Mouse (Mus musculus) limb, embryonic 15.5 days (tissue): ENCODE data around the gene Foxd2. TPM values are rescaled to one million over a fixed set of nuclear protein-coding genes. Genes with fewer than 3 reads are reported as not detected.

Experiments used
- ATAC-seq: fragments of 200-750 bp; cut with Nextera tagmentation; 2 replicates; pipeline ENCODE4 v1.8.0; 2017; ENCODE audit warnings: low read depth, moderate TSS enrichment; ENCODE audit not compliant: insufficient number of reproducible peaks, low FRiP score, low TSS enrichment
- H3K27ac ChIP-seq: fragments of 300-500 bp; sonication (generic); 2 replicates; pipeline ENCODE4 v1.5.1; 2015; ENCODE audit warnings: moderate library complexity, mild to moderate bottlenecking, inconsistent platforms
- H3K27me3 ChIP-seq: fragments of 300-500 bp; sonication (generic); 2 replicates; pipeline ENCODE4 v1.6.1; 2015; ENCODE audit warnings: inconsistent platforms
- H3K36me3 ChIP-seq: fragments of 300-500 bp; sonication (generic); 2 replicates; pipeline ENCODE4 v1.6.1; 2015; ENCODE audit warnings: inconsistent platforms
- H3K4me1 ChIP-seq: fragments of 300-500 bp; sonication (generic); 2 replicates; pipeline ENCODE4 v1.6.1; 2015; ENCODE audit warnings: inconsistent platforms
- H3K4me2 ChIP-seq: fragments of 300-500 bp; sonication (generic); 2 replicates; pipeline ENCODE4 v1.6.1; 2015; ENCODE audit warnings: mild to moderate bottlenecking, inconsistent platforms
- H3K4me3 ChIP-seq: fragments of 300-500 bp; sonication (generic); 2 replicates; pipeline ENCODE4 v1.5.1; 2015; ENCODE audit warnings: mild to moderate bottlenecking, inconsistent platforms
- H3K9ac ChIP-seq: fragments of 300-500 bp; sonication (generic); 2 replicates; pipeline ENCODE4 v1.6.1; 2015; ENCODE audit warnings: inconsistent platforms
- H3K9me3 ChIP-seq: fragments of 300-500 bp; sonication (generic); 2 replicates; pipeline ENCODE4 v1.6.1; 2016; ENCODE audit warnings: inconsistent platforms
- WGBS: fragments of 180-500 bp; shearing (Covaris S2); methylation state at CpG from one replicate; pipeline ENCODE4 v1.1.7; 2015; 5-methylcytosine and 5-hydroxymethylcytosine counted together
- polyA plus RNA-seq: library from polyadenylated mRNA; unstranded; fragments of >200 nt; fragmentation: Nextera tagmentation; extraction: Ambion mirVana; gene quantifications from 2 replicates; pipeline ENCODE4 v1.2.1, GENCODE M21; 2015

The Foxd2 gene
- polyA plus RNA-seq, 1 experiment from 2014 or later = 0.96 TPM

DNA sequence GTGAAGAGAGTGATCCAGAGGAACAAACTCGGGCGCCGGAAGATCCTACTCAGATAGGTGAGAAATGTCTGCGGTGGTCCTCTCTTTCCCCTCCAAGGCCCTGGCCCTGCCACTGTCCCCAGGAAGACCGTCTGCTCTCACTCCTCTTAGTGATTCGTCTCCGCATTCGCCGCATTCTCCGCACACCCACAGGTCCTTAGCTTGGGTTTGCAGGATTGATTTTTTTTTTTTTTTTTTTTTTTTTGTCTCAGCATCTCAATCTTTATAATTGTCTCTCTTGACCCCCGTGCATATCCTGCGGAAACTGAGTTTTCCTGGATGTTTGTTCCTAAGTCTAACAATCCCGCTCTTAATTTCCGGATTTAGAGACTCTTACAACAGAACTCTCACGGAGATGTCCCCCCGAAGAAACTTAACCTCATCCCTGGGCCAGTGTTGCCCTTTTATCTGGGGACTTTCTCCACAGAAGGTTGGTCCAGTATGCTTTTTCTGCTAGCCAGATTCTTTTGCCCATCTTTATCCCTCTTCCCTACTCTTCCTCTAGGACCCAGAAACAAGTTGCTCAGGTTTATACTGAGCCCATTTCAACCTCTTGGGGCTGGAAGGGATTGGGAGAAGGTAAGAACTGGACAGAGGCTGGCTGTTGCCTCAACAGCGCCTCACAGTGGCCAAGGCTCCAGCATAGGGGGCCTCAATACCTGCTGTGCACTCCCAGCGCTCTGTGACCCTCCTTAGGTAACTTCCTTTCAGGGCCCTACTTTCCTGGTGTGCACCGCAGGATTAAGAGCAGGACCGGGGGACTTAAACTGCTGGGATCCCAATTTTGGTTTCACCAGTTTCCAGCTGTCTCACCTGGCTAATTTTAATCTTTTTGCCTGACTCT lies 1.2 kb upstream of the Foxd2 start:
- WGBS = 4% methylated on average over 20 of the region's 20 CpGs
- peak overlapping the region; percentile 89 for H3K4me2 ChIP-seq
- H3K9me3 ChIP-seq = no peaks in the 10 kb centered on the region
- H3K36me3 ChIP-seq = no peaks in the 10 kb centered on the region
- peaks cover 98% of the 10 kb centered on the region for H3K27me3 ChIP-seq
- H3K4me3 ChIP-seq = peak overlapping the region; percentile 57
- ATAC-seq = no peak
- no peak overlapping the region for H3K27ac ChIP-seq
- peaks cover 31% of the 10 kb centered on the region for H3K4me1 ChIP-seq
- H3K9ac ChIP-seq = 0 out of 2 replicates have a peak overlapping the region, but pooled peaks have one; percentile 47

DNA sequence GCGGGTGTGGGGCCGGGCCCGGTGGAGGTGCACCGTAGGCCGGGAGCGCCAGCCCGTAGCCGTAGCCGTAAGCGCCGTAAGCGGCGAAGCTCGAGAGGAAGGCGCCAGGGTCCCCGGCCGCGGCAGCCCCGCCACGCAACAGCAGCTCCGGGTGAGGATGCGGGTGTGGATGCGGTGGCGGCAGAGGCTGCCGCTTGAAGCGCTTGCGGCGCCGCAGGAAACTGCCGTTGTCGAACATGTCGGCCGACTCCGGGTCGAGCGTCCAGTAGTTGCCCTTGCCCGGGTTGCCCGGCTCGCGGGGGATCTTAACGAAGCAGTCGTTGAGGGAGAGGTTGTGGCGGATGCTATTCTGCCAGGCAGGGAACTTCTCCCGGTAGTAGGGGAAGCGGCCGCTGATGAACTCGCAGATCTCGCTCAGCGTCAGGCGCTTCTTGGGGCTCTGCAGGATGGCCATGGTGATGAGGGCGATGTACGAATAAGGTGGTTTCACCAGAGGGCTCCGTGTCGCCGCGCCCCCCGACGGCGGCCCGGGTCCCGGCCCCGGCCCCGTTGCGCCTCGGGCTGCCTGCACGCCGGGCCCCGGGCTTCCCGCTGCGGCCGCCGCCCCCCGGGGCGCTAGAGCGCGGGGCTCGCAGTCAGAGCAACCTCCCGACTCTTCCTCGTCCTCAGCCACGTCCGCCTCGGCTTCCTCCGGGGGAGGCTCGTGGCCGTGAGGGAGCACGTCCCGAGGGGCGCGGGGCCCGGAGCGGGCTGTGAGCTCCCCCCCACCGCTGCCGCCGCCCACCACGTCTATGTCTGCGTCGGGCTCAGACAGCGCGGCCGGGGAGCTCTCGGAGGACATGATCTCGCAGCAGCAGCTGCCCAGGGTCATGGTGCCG lies 483 bp downstream of the Foxd2 start:
- ATAC-seq = no peak
- H3K36me3 ChIP-seq = no peaks in the 10 kb centered on the region
- H3K9ac ChIP-seq = peak overlapping the region; percentile 47
- H3K9me3 ChIP-seq = no peaks in the 10 kb centered on the region
- under 1% methylated on average over 99 of the region's 103 CpGs for WGBS
- peak overlapping the region; percentile 57 for H3K4me3 ChIP-seq
- peak overlapping the region; percentile 89 for H3K4me2 ChIP-seq
- H3K4me1 ChIP-seq = peaks cover 25% of the 10 kb centered on the region
- peaks cover 97% of the 10 kb centered on the region for H3K27me3 ChIP-seq
- H3K27ac ChIP-seq = peak overlapping the region; percentile 72

DNA sequence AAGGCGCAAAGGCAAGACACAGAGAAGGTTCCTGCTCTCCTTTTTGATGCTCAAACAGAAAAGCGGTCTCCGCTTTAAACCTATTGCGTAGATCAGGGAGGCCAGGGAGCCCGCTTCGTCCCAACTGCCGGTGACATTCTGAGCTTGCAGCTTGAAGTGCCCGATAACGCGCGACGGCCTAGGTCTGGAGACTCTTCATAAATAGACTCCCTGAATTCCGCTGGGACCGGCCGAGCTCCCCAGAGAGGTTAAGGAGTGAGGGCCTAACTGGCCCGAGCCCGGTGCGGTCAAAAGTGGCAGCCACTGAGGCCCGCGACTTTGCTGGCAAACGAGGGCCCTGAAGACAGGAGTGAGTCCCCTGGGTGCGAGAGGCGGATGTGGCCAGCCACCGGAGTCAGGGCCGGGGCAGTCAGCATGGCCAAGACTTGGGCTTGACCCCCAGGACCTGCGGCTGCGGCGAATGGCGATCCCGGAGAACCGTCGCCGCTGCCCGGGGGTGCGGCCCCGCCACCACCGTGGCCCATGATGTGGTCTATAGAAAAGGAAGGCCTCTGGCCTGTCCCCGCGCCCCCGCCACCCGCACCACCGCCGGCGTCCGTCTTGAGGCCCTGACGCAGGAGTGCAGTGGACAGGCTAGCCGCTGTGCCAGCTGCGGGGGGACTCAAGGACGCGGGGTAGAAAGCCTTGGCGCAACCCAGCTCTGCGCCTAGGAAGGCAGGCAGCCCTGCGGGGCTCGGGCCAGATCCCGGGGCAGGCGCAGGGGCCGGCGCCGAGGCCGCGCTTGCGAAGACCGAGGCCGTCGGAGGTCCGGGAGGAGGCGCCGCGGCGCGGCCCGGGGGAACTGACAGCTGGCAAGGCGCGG lies 1.4 kb downstream of the Foxd2 start:
- no peak overlapping the region for H3K27ac ChIP-seq
- H3K9me3 ChIP-seq = no peaks in the 10 kb centered on the region
- H3K36me3 ChIP-seq = no peaks in the 10 kb centered on the region
- ATAC-seq = no peak
- peak overlapping the region; percentile 89 for H3K4me2 ChIP-seq
- peaks cover 97% of the 10 kb centered on the region for H3K27me3 ChIP-seq
- WGBS = 3% methylated on average over 73 of the region's 74 CpGs
- H3K4me1 ChIP-seq = peaks cover 33% of the 10 kb centered on the region
- peak overlapping the region; percentile 47 for H3K9ac ChIP-seq
- H3K4me3 ChIP-seq = peak overlapping the region; percentile 57

DNA sequence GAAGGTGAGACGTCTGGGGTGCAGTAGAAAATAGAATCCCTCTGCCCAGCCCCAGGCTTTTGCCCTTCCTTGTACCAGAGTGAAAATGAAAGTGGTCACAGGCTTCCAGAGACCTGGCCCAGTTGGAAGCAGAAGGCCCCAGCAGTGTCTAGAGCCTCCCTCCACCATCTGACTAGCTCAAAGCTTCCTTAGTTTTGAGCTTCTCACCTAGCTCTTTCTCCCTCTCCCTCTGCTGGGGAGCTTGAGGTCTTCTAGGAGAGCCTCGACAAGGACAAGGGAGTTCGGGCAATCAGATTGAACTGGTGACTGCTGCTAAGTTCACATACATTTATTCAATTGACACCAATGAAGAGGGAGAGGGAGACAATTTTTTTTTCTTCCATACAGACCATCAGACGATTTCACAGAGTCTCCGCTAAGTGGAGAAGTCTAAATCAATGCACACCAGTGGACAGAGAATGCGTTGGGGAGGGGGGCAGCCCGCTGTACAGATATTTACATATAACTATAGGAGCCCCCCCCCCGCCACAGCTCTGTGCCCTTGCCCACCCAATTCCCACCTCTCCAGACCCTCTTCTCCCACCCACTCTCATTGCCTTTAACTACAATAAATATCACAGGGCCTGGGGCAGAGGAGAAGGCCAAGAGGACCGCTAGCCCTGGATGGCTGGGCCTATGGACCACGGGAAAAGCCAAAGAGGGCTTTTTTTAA lies 2.5 kb downstream of the Foxd2 start:
- H3K4me3 ChIP-seq = peak overlapping the region; percentile 57; the same call in 1 of the 2 replicates
- H3K27ac ChIP-seq = no peak overlapping the region
- H3K4me1 ChIP-seq = peaks cover 40% of the 10 kb centered on the region
- H3K9ac ChIP-seq = no peak overlapping the region
- H3K36me3 ChIP-seq = no peaks in the 10 kb centered on the region
- no peak for ATAC-seq
- 27% methylated on average over 10 of the region's 10 CpGs for WGBS
- H3K9me3 ChIP-seq = no peaks in the 10 kb centered on the region
- H3K4me2 ChIP-seq = peak overlapping the region; percentile 4; the same call in 1 of the 2 replicates
- H3K27me3 ChIP-seq = peaks cover 98% of the 10 kb centered on the region

DNA sequence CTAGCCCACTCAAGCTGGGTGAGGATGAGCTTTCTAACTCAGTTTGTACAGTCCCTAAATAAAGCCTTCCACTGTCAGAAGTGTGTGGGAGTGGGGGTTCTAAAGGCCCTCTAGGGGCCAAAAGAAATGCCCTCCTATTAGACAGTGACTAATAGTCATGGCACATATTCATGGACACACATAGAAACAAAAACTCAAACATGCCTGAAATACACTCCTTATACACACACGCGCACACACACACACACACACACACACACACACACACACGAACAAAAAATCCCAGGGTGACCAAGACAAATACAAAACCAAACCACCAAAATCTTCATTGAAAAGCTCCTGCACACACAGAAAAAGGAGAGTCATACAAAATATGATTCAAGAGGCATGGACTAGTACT lies 3.2 kb downstream of the Foxd2 start:
- Histone ChIP-seq H3K27ac (no peak overlapping the region), H3K9ac (no peak overlapping the region), H3K4me2 (peak overlapping the region; percentile 4; the same call in 1 of the 2 replicates), H3K27me3 (peaks cover 98% of the 10 kb centered on the region), H3K36me3 (no peaks in the 10 kb centered on the region), H3K9me3 (no peaks in the 10 kb centered on the region), H3K4me3 (no peak overlapping the region), H3K4me1 (peaks cover 40% of the 10 kb centered on the region)
- 59% methylated on average over 3 of the region's 3 CpGs for WGBS
- ATAC-seq = no peak

DNA sequence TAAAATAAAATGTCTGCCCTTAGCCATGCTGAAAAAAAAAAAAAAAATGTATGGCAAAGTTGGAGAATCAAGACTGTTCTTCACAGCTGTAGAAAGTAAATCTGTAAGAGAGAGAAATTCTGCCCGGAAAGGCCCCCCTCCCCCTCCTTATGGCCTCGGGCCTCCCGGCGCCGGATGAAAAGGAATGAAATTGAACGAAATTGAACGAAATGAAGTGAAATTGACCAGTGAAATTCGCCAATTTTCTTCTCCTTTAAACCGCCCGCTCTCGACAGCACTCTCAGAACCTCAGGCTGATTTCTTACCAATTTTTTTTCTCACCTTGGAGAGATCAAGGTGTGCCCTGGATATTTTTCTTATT lies 5.3 kb downstream of the Foxd2 start:
- Histone ChIP-seq H3K36me3 (no peaks in the 10 kb centered on the region), H3K9me3 (no peaks in the 10 kb centered on the region), H3K4me1 (peaks cover 30% of the 10 kb centered on the region), H3K27me3 (peaks cover 98% of the 10 kb centered on the region), H3K9ac (no peak overlapping the region), H3K27ac (no peak overlapping the region), H3K4me3 (no peak overlapping the region; the same call in 1 of the 2 replicates), H3K4me2 (no peak overlapping the region)
- no peak for ATAC-seq
- WGBS = 13% methylated on average over 11 of the region's 11 CpGs

DNA sequence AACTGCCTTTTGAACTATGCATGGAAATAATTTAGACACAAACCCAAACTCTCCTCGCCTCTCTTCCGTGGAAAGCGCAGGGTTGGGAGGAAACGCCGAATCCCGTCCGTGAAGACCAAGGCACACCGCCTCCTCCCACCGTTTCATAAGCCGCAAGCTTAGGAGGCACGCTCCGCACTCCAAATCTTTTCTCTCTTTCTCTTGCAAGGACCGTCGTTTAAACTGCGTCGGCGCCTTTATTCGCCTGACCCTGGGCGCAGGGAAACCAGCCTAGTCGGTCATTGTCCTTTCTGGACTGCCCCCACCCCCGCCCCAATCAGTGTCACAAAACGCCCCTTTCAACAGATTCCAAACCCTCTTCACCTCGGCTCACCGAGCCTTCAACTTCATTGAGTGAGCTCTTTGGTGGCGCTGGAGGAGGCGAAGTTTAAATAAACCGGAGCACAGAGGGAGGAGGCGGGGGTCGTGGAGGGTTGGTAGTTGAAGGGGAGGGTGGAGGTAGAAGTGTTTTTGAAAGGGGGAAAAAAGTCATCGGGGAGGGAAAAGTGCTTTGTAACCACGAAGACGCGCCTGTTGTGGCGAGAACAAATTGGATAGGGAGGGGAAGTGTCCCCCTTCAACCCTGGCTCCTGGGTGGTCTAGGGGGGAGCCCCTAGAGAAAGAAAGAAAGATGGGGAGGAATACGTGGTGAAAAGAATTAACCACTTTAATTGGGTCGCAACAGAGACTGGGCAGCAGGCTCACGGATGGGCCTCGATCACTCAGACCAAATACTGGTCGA lies 5.8 kb downstream of the Foxd2 start:
- H3K4me2 ChIP-seq = peak overlapping the region; percentile 36; the same call in 1 of the 2 replicates
- peaks cover 98% of the 10 kb centered on the region for H3K27me3 ChIP-seq
- no peaks in the 10 kb centered on the region for H3K36me3 ChIP-seq
- H3K4me1 ChIP-seq = peaks cover 25% of the 10 kb centered on the region
- 4% methylated on average over 39 of the region's 39 CpGs for WGBS
- H3K27ac ChIP-seq = no peak overlapping the region
- H3K4me3 ChIP-seq = peak overlapping the region; percentile 25
- H3K9me3 ChIP-seq = no peaks in the 10 kb centered on the region
- H3K9ac ChIP-seq = no peak overlapping the region
- ATAC-seq = no peak

DNA sequence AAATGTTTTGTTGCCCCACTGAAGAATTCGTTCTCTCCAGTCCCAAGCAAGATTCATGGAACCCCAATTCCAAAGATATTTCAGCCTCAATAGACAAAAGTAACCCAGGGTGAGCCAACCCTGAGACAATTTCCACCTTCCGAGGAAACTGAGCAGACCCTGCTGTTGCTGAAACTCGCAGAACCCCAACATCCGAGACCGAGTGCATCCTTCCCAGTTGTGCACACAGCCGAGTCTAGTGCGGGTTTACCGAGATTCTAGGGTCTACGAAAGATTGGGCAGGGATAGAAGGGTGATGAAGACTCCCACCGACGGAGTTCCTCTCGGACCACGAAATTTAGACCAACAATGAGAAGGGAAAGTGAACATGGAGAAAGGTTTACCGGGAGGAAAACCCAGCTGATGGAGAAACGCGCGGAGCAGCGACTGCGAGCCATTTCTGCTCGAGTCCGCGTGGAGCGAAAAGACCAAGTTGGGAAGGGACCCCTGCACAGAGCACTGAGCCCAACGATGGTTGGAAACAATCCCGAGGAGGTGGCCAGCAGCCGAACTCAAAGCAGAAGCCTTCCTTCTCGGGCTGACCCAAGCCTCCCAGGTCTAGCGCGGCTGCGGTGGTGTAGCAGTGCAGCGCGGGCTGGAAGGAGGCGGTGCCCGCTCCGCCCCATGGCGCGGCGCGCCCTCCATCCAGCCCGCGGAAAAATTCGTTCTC lies 6.9 kb downstream of the Foxd2 start:
- no peaks in the 10 kb centered on the region for H3K9me3 ChIP-seq
- peak overlapping the region; percentile 25 for H3K4me3 ChIP-seq
- peaks cover 15% of the 10 kb centered on the region for H3K4me1 ChIP-seq
- peaks cover 98% of the 10 kb centered on the region for H3K27me3 ChIP-seq
- no peak overlapping the region for H3K9ac ChIP-seq
- peak overlapping the region; percentile 36 for H3K4me2 ChIP-seq
- no peaks in the 10 kb centered on the region for H3K36me3 ChIP-seq
- no peak for ATAC-seq
- no peak overlapping the region for H3K27ac ChIP-seq
- WGBS = 2% methylated on average over 42 of the region's 42 CpGs

DNA sequence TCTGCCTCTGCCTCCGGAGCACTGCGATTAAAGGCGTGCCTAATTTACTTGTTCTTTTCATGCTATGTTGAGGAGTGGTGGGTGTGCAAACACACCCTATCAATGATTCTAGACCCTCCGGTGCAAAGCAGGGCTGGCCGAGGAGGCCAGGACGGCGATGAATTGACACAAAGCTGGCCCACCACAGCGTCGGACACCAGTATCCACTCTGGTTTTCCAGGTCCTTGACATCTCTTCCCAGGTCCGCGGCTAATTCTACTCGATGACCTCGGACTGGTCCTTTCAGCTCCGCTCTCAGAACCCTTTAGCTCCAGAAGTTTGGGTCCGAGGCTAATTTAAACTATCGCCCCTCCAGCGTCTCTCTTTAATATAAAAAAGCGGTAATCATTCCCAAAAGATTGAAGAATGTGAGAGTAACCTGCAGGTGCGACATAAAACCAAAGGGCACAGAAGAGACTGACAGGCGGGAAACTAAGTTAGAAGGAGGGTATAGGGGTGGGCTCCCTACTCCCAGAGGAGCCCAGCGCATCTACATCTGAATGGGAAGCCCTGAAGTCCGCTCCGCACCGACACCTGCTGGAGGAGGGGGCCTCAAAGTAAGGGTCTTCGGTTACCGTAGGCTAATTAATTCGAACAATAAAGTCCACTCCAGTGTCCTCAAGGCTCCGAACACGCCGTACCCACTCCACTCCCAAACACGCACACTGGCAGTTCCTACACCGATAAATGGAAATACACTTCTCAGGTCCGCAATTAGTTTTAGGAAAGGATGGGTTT lies 7.6 kb downstream of the Foxd2 start:
- H3K9ac ChIP-seq = no peak overlapping the region

More for the DNA sequence above, 7.6 kb downstream of the Foxd2 start:
- peaks cover 15% of the 10 kb centered on the region for H3K4me1 ChIP-seq
- no peaks in the 10 kb centered on the region for H3K9me3 ChIP-seq
- no peaks in the 10 kb centered on the region for H3K36me3 ChIP-seq
- 11% methylated on average over 33 of the region's 33 CpGs for WGBS
- H3K4me3 ChIP-seq = no peak overlapping the region
- H3K4me2 ChIP-seq = no peak overlapping the region
- H3K27me3 ChIP-seq = peaks cover 99% of the 10 kb centered on the region
- ATAC-seq = no peak
- no peak overlapping the region for H3K27ac ChIP-seq
